Mouse (Mus musculus): ENCODE measurements at regions not wholly inside any gene's neighbourhood (a gene's known extent, or its start where the extent isn't known, plus 50 kb on each side); places are given as distances from the start of the nearest gene placed in this dataset.

GRCm38 (mm10) chr14:54092444-54092843, 161.5 kb downstream of the Dad1 start:
- Histone ChIP-seq H3K4me3 (ENCODE audit: insufficient read depth in 1 of 2, low read depth in 1 of 2, low read length in 2 of 2, poor library complexity in 1 of 2, severe bottlenecking in 1 of 2) (no peak overlapping the region), H3K4me1 (ENCODE audit: control insufficient read depth in 2 of 2, insufficient read depth in 2 of 2, low read length in 2 of 2, poor library complexity in 1 of 2) (no peaks in the 10 kb centered on the region), H3K9me3 (ENCODE audit: control insufficient read depth, insufficient read depth, low read depth, low read length) (no peaks in the 10 kb centered on the region), H3K36me3 (ENCODE audit: control insufficient read depth, insufficient read depth, low read length, poor library complexity, severe bottlenecking) (no peaks in the 10 kb centered on the region), H3K9ac (ENCODE audit: insufficient read depth, low read depth, low read length, poor library complexity, severe bottlenecking) (no peak overlapping the region), H3K27ac (ENCODE audit: insufficient read depth, low read depth, low read length, poor library complexity, severe bottlenecking) (no peak overlapping the region)
- TF ChIP-seq CHD2 (IDR thresholded peaks at IDR 0.05; ENCODE audit: low read depth, low read length) = no peak
- no peak for TF ChIP-seq ZNF384 (IDR thresholded peaks at IDR 0.05; ENCODE audit: low read depth, low read length)
- TF ChIP-seq ZC3H11A (IDR thresholded peaks at IDR 0.05; ENCODE audit: borderline replicate concordance, low read depth, low read length) = no peak
- no peak for TF ChIP-seq MAFK (IDR thresholded peaks at IDR 0.05; ENCODE audit: insufficient read depth, low read depth, low read length)
- TF ChIP-seq HCFC1 (IDR thresholded peaks at IDR 0.05; ENCODE audit: borderline replicate concordance, insufficient read depth, low read length) = no peak
- in situ Hi-C loops (cut with MboI; ENCODE audit: low sequenced_read_pairs in 2 of 2, unreplicated experiment in 2 of 2) = no loop called here
- DNase-seq (ENCODE audit: low read depth, low spot score) = no peak

- TF ChIP-seq MAFK (IDR thresholded peaks at IDR 0.05; ENCODE audit: insufficient read depth, low read depth, low read length) (no peak), ZNF384 (IDR thresholded peaks at IDR 0.05; ENCODE audit: low read depth, low read length) (no peak), ZC3H11A (IDR thresholded peaks at IDR 0.05; ENCODE audit: borderline replicate concordance, low read depth, low read length) (no peak), CHD2 (IDR thresholded peaks at IDR 0.05; ENCODE audit: low read depth, low read length) (no peak), HCFC1 (IDR thresholded peaks at IDR 0.05; ENCODE audit: borderline replicate concordance, insufficient read depth, low read length) (no peak)
- no peaks in the 10 kb centered on the region for H3K36me3 ChIP-seq (ENCODE audit: control insufficient read depth, insufficient read depth, low read length, poor library complexity, severe bottlenecking)
- H3K27ac ChIP-seq (ENCODE audit: insufficient read depth, low read depth, low read length, poor library complexity, severe bottlenecking) = no peak overlapping the region
- no peaks in the 10 kb centered on the region for H3K9me3 ChIP-seq (ENCODE audit: control insufficient read depth, insufficient read depth, low read depth, low read length)
- no peak overlapping the region for H3K4me3 ChIP-seq (ENCODE audit: insufficient read depth in 1 of 2, low read depth in 1 of 2, low read length in 2 of 2, poor library complexity in 1 of 2, severe bottlenecking in 1 of 2)
- H3K4me1 ChIP-seq (ENCODE audit: control insufficient read depth in 2 of 2, insufficient read depth in 2 of 2, low read length in 2 of 2, poor library complexity in 1 of 2) = no peaks in the 10 kb centered on the region
- H3K9ac ChIP-seq (ENCODE audit: insufficient read depth, low read depth, low read length, poor library complexity, severe bottlenecking) = no peak overlapping the region
- in situ Hi-C loops (cut with MboI; ENCODE audit: low sequenced_read_pairs in 2 of 2, unreplicated experiment in 2 of 2) = no loop called here
- DNase-seq (ENCODE audit: low read depth, low spot score) = no peak
Observed at GRCm38 (mm10) chr14:54086660-54087059, 167.2 kb downstream of the Dad1 start.

- Histone ChIP-seq H3K36me3 (ENCODE audit: control insufficient read depth, insufficient read depth, low read length, poor library complexity, severe bottlenecking) (no peaks in the 10 kb centered on the region), H3K4me3 (ENCODE audit: insufficient read depth in 1 of 2, low read depth in 1 of 2, low read length in 2 of 2, poor library complexity in 1 of 2, severe bottlenecking in 1 of 2) (no peak overlapping the region), H3K9me3 (ENCODE audit: control insufficient read depth, insufficient read depth, low read depth, low read length) (no peaks in the 10 kb centered on the region), H3K9ac (ENCODE audit: insufficient read depth, low read depth, low read length, poor library complexity, severe bottlenecking) (no peak overlapping the region), H3K27ac (ENCODE audit: insufficient read depth, low read depth, low read length, poor library complexity, severe bottlenecking) (no peak overlapping the region), H3K4me1 (ENCODE audit: control insufficient read depth in 2 of 2, insufficient read depth in 2 of 2, low read length in 2 of 2, poor library complexity in 1 of 2) (no peaks in the 10 kb centered on the region)
- DNase-seq (ENCODE audit: low read depth, low spot score) = no peak
- TF ChIP-seq MAFK (IDR thresholded peaks at IDR 0.05; ENCODE audit: insufficient read depth, low read depth, low read length) = no peak
- no peak for TF ChIP-seq ZNF384 (IDR thresholded peaks at IDR 0.05; ENCODE audit: low read depth, low read length)
- no peak for TF ChIP-seq HCFC1 (IDR thresholded peaks at IDR 0.05; ENCODE audit: borderline replicate concordance, insufficient read depth, low read length)
- no peak for TF ChIP-seq ZC3H11A (IDR thresholded peaks at IDR 0.05; ENCODE audit: borderline replicate concordance, low read depth, low read length)
- no peak for TF ChIP-seq CHD2 (IDR thresholded peaks at IDR 0.05; ENCODE audit: low read depth, low read length)
- in situ Hi-C loops (cut with MboI; ENCODE audit: low sequenced_read_pairs in 2 of 2, unreplicated experiment in 2 of 2) = loop anchor here (25.0 kb wide), 5 partner anchors 263 to 563 kb away; partner anchors contain the start of genes Cdh24 (in 1 of the 2), Gm17606 (in 1 of the 2), Lrp10 (in 1 of the 2) and Oxa1l (in 1 of the 2)
Observed at GRCm38 (mm10) chr14:54074659-54075058, 179.2 kb downstream of the Dad1 start.

DNA sequence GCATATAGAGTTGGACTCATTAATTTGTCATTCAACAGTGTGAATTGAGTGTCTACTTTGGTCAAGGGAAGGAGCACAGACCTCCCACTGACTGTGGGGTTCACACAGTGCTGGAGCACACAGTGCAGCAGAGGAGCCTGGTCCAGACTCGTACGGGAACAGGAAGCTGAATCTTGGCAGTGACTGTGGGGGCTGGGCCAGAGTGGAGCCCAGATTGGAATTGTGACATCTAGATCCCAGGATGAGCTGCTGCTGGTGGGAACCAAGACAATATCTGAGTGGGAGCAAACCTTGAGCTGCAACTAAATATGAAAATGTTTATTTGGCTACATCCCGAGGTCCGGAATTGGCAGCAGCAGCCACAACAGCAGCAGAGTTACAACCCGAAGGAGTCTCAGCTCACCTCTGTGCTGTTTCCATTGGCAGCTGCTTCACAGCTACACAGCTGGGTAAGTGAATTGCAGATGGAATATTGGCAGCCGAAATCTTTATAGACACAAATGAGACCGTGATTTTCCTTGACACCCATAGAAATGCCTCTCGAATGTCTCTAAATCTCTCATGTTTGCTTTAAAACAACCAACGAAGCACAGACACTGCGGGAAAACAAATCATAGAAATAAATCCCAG, 181.5 kb downstream of the Dad1 start:
- Histone ChIP-seq H3K4me3 (ENCODE audit: insufficient read depth in 1 of 2, low read depth in 1 of 2, low read length in 2 of 2, poor library complexity in 1 of 2, severe bottlenecking in 1 of 2) (no peak overlapping the region), H3K36me3 (ENCODE audit: control insufficient read depth, insufficient read depth, low read length, poor library complexity, severe bottlenecking) (no peaks in the 10 kb centered on the region), H3K9me3 (ENCODE audit: control insufficient read depth, insufficient read depth, low read depth, low read length) (no peaks in the 10 kb centered on the region), H3K4me1 (ENCODE audit: control insufficient read depth in 2 of 2, insufficient read depth in 2 of 2, low read length in 2 of 2, poor library complexity in 1 of 2) (no peaks in the 10 kb centered on the region), H3K9ac (ENCODE audit: insufficient read depth, low read depth, low read length, poor library complexity, severe bottlenecking) (no peak overlapping the region), H3K27ac (ENCODE audit: insufficient read depth, low read depth, low read length, poor library complexity, severe bottlenecking) (no peak overlapping the region)
- in situ Hi-C loops (cut with MboI; ENCODE audit: low sequenced_read_pairs in 2 of 2, unreplicated experiment in 2 of 2) = loop anchor here (25.0 kb wide), 5 partner anchors 265 to 565 kb away; partner anchors contain the start of genes Cdh24 (in 1 of the 2), Gm17606 (in 1 of the 2), Lrp10 (in 1 of the 2) and Oxa1l (in 1 of the 2)
- DNase-seq (ENCODE audit: low read depth, low spot score) = no peak
- TF ChIP-seq ZNF384 (IDR thresholded peaks at IDR 0.05; ENCODE audit: low read depth, low read length) (no peak), HCFC1 (IDR thresholded peaks at IDR 0.05; ENCODE audit: borderline replicate concordance, insufficient read depth, low read length) (no peak), CHD2 (IDR thresholded peaks at IDR 0.05; ENCODE audit: low read depth, low read length) (no peak), ZC3H11A (IDR thresholded peaks at IDR 0.05; ENCODE audit: borderline replicate concordance, low read depth, low read length) (no peak), MAFK (IDR thresholded peaks at IDR 0.05; ENCODE audit: insufficient read depth, low read depth, low read length) (no peak)

Data from ES-E14 (cell line).